9 mouse cellular contexts compared by ENCODE assay signal in the genomic region with DNA sequence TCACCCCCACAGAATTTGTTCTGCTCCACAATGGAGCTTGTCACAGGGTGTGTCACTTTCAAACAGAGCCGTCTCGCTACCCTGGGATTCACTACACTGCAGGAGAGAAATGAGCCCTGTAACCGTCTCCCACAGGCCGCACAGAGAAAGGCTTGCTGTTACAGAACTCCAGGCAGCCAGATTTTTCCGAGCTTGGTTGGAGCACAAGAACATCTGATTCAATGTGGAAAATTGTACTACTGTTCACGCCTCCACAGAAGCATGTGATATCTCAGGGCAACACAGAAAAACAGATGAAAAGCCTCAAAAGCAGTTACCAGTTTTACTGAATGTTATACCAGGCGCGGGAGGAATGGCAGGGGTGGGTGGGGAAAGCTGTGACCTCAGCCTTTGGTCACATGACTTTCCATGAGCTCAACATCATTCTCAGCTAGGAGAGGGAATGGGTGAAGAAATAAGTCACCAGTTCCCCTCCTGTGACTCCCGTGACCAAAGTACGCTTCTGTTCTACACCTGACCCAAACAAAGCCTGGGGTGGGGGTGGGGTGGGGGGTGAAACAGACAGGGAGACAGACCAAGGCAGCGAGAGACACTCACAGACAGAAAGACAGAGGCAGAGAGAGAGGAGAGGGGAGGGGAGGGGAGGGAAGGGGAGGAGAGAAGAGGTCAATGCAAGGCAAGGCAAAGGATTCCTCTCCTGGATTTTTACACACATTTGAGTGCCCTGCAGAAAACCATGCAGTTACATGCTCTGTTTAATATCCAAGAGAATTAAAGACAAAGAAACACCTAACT. TPM values are rescaled to one million over a fixed set of nuclear protein-coding genes. Genes with fewer than 3 reads are reported as not detected.
A peak's percentile ranks its signal among the peaks of the same experiment; 100 is the strongest.
DNase-seq lines count a peak whose midpoint lies in the region; TF ChIP-seq lines count a peak whose summit lies in the region.
"Had no signal": no experiment of that assay in that cellular context is flagged by ENCODE, and none has a peak within 500 bp of the region (broad histone marks: within the 10 kb centered on the region; RNA-seq: fewer than 3 reads in every experiment).

No protein-coding gene starts in this region.

- TF ChIP-seq POLR2A in kidney, adult 2 months (IDR thresholded peaks at IDR 0.05; ENCODE audit: low read depth, low read length), result no peak
- no peak for TF ChIP-seq POLR2A in myocyte (IDR thresholded peaks at IDR 0.05; ENCODE audit: insufficient read length, low read depth)

- H3ac ChIP-seq in myocyte (ENCODE audit: control insufficient read depth, insufficient read length), result no peak overlapping the region

- H3K27ac ChIP-seq in kidney, adult 2 months (ENCODE audit: insufficient read depth, low read depth, low read length), result peak overlapping the region; percentile 78

- H3K4me2 ChIP-seq in myocyte (ENCODE audit: low read depth), result peak overlapping the region; percentile 32

- peaks cover 7% of the 10 kb centered on the region; the same call in 1 of the 2 replicates for H3K4me1 ChIP-seq in kidney, adult 2 months (ENCODE audit: control insufficient read depth, insufficient read depth, low read length)

- DNase-seq in heart, adult 18-20 months, result peak; percentile 19 to 24
- no peak for DNase-seq in heart, postnatal 14 days
- peak; percentile 77 to 85 for DNase-seq in frontal cortex, adult 2 months (ENCODE audit: extremely low spot score in 1 of 2, low spot score in 1 of 2)
- peak; percentile 50 for DNase-seq in kidney, adult 2 months
- DNase-seq in left cerebral cortex, postnatal 36 days (ENCODE audit: low spot score in 2 of 2), result peak; percentile 56 to 66
- DNase-seq in cerebellum, adult 9-11 months, result no peak
- DNase-seq in cerebellum, postnatal 4 days (ENCODE audit: low spot score in 2 of 2), result no peak

- H3K4me3 ChIP-seq in kidney, adult 2 months (ENCODE audit: insufficient read depth, low read depth, low read length), result peak overlapping the region; percentile 31; the same call in 1 of the 2 replicates
- H3K4me3 ChIP-seq in myocyte, result no peak overlapping the region

- TF ChIP-seq CTCF in kidney, adult 2 months (conservative IDR thresholded peaks at IDR 0.05; ENCODE audit: insufficient read depth, insufficient read length, low read depth, low read length), result no peak

- H3K27me3 ChIP-seq in kidney, adult 2 months (replicated peaks; ENCODE audit: control insufficient read depth, insufficient read depth, low read length), result no peaks in the 10 kb centered on the region
- H3K27me3 ChIP-seq in myocyte (ENCODE audit: control insufficient read depth, insufficient read depth, insufficient read length), result no peaks in the 10 kb centered on the region
- H3K27me3 ChIP-seq: Patski had no signal

- 44% methylated on average over 11 of the region's 11 CpGs for WGBS in kidney, adult 2 months

- intact Hi-C loops in heart, postnatal 14 days (cut with DNase I), result no loop called here
- intact Hi-C loops in left cerebral cortex, postnatal 36 days (cut with DNase I), result loop anchor here (5.0 to 10.0 kb wide), 4 partner anchors 243 to 463 kb away; no protein-coding TSS in a partner anchor

- H3K79me2 ChIP-seq in myocyte (ENCODE audit: control insufficient read depth, insufficient read depth), result no peaks in the 10 kb centered on the region

- no peaks in the 10 kb centered on the region for H3K36me3 ChIP-seq in kidney, adult 2 months (ENCODE audit: control insufficient read depth, insufficient read depth, low read length)
- H3K36me3 ChIP-seq in myocyte (ENCODE audit: control insufficient read depth, insufficient read depth), result no peaks in the 10 kb centered on the region

TF ChIP-seq in myocyte, 11 proteins besides CTCF, POLR2A, EP300 and RAD21:
- TF ChIP-seq USF1 (IDR thresholded peaks at IDR 0.05; ENCODE audit: low read depth) (peak; percentile 0), TCF3 (IDR thresholded peaks at IDR 0.05; ENCODE audit: insufficient read length, low read depth) (no peak), CEBPB (IDR thresholded peaks at IDR 0.05; ENCODE audit: insufficient read depth, poor library complexity, severe bottlenecking) (no peak), REST (IDR thresholded peaks at IDR 0.05; ENCODE audit: insufficient read depth, insufficient read length) (no peak), SRF (IDR thresholded peaks at IDR 0.05; ENCODE audit: control insufficient read depth, insufficient read length, low read depth) (no peak), MAX (IDR thresholded peaks at IDR 0.05; ENCODE audit: low read depth) (no peak)
TF ChIP-seq in myocyte: peak in this region for 1.

RNA-seq across cellular contexts. Expression of gene Aig1, which starts 7.5 kb away (rescaled TPM):
- total RNA-seq in heart, adult 18-20 months (2021), result 10 to 100 TPM; 56.8 to 61.4 TPM
- total RNA-seq in heart, postnatal 14 days (2021), result 10 to 100 TPM; 55.5 to 60.1 TPM
- polyA plus RNA-seq in frontal cortex, adult 2 months (2012; rRNA removed), result 69.6 and 75.7 TPM in 2 replicates
- 68.4 and 80.4 TPM in 2 replicates for polyA plus RNA-seq in kidney, adult 2 months (2012; rRNA removed)
- 10 to 100 TPM; 61.1 to 64.1 TPM for total RNA-seq in left cerebral cortex, postnatal 36 days (2021)
- polyA plus RNA-seq in myocyte (2012; fragmentation: generic; extraction: Trizol), result 31.3 TPM

Comparison
In these comparisons a context has a peak if more than half of its experiments do, and no peak if none do; other contexts are left out.
1. DNase-seq: peak in heart, adult 18-20 months (2 of 2), frontal cortex, adult 2 months (2 of 2), kidney, adult 2 months (single experiment) and left cerebral cortex, postnatal 36 days (2 of 2); none in heart, postnatal 14 days (0 of 2), cerebellum, adult 9-11 months (single experiment) and cerebellum, postnatal 4 days (0 of 2).